Mouse (Mus musculus) heart, embryonic 11.5 days (tissue): ENCODE data around the gene Atp5l. TPM values are rescaled to one million over a fixed set of nuclear protein-coding genes. Genes with fewer than 3 reads are reported as not detected.

Experiments used
- polyA plus RNA-seq: library from polyadenylated mRNA; unstranded; fragments of >200 nt; fragmentation: Nextera tagmentation; extraction: Ambion mirVana; gene quantifications from 2 replicates; pipeline ENCODE4 v1.2.1, GENCODE M21; 2014

Atp5l gene
- polyA plus RNA-seq, 1 experiment from 2014 or later: 943 TPM

Other genes with a start within 250 kb of the Atp5l start
- not detected in 2 replicates for gene Treh, start 247.5 kb downstream of the Atp5l start, polyA plus RNA-seq
- gene Phldb1, start 185.5 kb downstream of the Atp5l start, polyA plus RNA-seq: 23.6 and 24.2 TPM in 2 replicates
- 139 and 168 TPM in 2 replicates for gene Arcn1, start 152.9 kb downstream of the Atp5l start, polyA plus RNA-seq
- gene Ift46, start 152.8 kb downstream of the Atp5l start, polyA plus RNA-seq: 71.4 and 72.5 TPM in 2 replicates
- gene Tmem25, start 121.4 kb downstream of the Atp5l start, polyA plus RNA-seq: 0.80 and 0.90 TPM in 2 replicates
- 0.24 TPM in 1 of 2 replicates, not detected in the other for gene Ttc36, start 117.7 kb downstream of the Atp5l start, polyA plus RNA-seq
- gene Kmt2a, start 39.4 kb downstream of the Atp5l start, polyA plus RNA-seq: 7.3 and 13.9 TPM in 2 replicates
- gene Ube4a, start 44.9 kb upstream of the Atp5l start, polyA plus RNA-seq: 22.7 and 26.5 TPM in 2 replicates
- not detected in 2 replicates for gene Cd3g, start 59.7 kb upstream of the Atp5l start, polyA plus RNA-seq
- not detected in 2 replicates for gene Cd3d, start 61.0 kb upstream of the Atp5l start, polyA plus RNA-seq
- gene Cd3e, start 88.9 kb upstream of the Atp5l start, polyA plus RNA-seq: not detected in 2 replicates
- gene Mpzl2, start 119.1 kb upstream of the Atp5l start, polyA plus RNA-seq: 0.25 and 1.3 TPM in 2 replicates
- gene Mpzl3, start 134.4 kb upstream of the Atp5l start, polyA plus RNA-seq: 1.6 and 1.7 TPM in 2 replicates
- gene Jaml, start 158.4 kb upstream of the Atp5l start, polyA plus RNA-seq: 0.31 and 0.36 TPM in 2 replicates
- 2.3 and 3.2 TPM in 2 replicates for gene Scn2b, start 197.0 kb upstream of the Atp5l start, polyA plus RNA-seq
- gene Scn4b, start 217.7 kb upstream of the Atp5l start, polyA plus RNA-seq: 0.10 and 0.46 TPM in 2 replicates